Mouse (Mus musculus): ENCODE results near the gene Hmcn1.

The Hmcn1 gene

GRCm38 (mm10) chr1:150943601-150944000 lies 49.6 kb downstream of the Hmcn1 start:
- no peak for TF ChIP-seq GATA4 (IDR thresholded peaks at IDR 0.05; ENCODE audit: insufficient replicate concordance, low read length)

GRCm38 (mm10) chr1:150942143-150942542 lies 51.1 kb downstream of the Hmcn1 start:
- no peak for TF ChIP-seq GATA4 (IDR thresholded peaks at IDR 0.05; ENCODE audit: insufficient replicate concordance, low read length)

DNA sequence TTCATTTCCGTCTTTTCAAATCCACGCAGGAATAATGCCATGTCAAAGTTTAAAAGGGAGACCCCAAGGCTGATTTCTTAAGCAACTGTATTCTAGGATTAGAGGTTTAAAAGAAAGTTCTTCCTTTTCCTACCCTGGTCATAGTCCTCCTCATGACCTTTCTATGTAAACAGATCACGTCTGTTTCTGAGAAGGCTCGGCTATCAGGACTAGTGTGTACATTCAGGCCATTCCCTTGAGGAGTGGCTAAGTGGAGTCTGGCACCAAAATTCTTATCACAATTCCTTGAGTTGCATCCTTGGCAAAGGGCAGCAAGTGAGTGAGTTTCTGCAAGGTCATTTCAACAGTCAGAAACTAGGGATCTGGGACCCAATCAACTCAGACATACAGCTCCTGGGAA lies 56.4 kb downstream of the Hmcn1 start:
- TF ChIP-seq GATA4 (IDR thresholded peaks at IDR 0.05; ENCODE audit: insufficient replicate concordance, low read length), result no peak

- no peak for TF ChIP-seq GATA4 (IDR thresholded peaks at IDR 0.05; ENCODE audit: insufficient replicate concordance, low read length)
Observed at GRCm38 (mm10) chr1:150933616-150934015, 59.6 kb downstream of the Hmcn1 start.

DNA sequence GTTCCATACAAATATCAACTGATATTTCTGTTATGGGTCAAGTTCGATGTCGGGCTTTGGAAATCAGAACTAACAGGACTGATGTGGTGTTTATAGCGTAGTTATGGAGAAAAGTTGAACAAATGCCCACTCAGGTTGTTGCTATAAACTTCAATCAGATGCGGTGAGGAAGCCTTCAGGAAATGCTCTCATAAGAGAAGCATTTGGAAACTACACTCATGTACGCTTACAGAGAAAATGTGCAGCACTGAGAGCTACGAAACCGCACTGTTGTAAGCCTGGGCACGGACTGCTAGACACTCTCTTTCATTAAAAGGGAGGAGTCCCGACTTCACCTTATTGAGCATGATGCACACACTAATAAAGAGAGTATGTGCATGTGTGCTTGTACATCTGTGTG lies 72.4 kb downstream of the Hmcn1 start:
- TF ChIP-seq GATA4 (IDR thresholded peaks at IDR 0.05; ENCODE audit: insufficient replicate concordance, low read length), result no peak

GRCm38 (mm10) chr1:150920276-150920675 lies 73.0 kb downstream of the Hmcn1 start:
- no peak for TF ChIP-seq GATA4 (IDR thresholded peaks at IDR 0.05; ENCODE audit: insufficient replicate concordance, low read length)

GRCm38 (mm10) chr1:150914936-150915335 lies 78.3 kb downstream of the Hmcn1 start:
- no peak for TF ChIP-seq GATA4 (IDR thresholded peaks at IDR 0.05; ENCODE audit: insufficient replicate concordance, low read length)

GRCm38 (mm10) chr1:150913586-150914136 lies 79.6 kb downstream of the Hmcn1 start:
- TF ChIP-seq GATA4 (IDR thresholded peaks at IDR 0.05; ENCODE audit: insufficient replicate concordance, low read length), result no peak

- no peak for TF ChIP-seq GATA4 (IDR thresholded peaks at IDR 0.05; ENCODE audit: insufficient replicate concordance, low read length)
Observed at GRCm38 (mm10) chr1:150909642-150910041, 83.6 kb downstream of the Hmcn1 start.

- no peak for TF ChIP-seq GATA4 (IDR thresholded peaks at IDR 0.05; ENCODE audit: insufficient replicate concordance, low read length)
Observed at GRCm38 (mm10) chr1:150893677-150894188, 99.5 kb downstream of the Hmcn1 start.

GRCm38 (mm10) chr1:150890017-150890416 lies 103.2 kb downstream of the Hmcn1 start:
- TF ChIP-seq GATA4 (IDR thresholded peaks at IDR 0.05; ENCODE audit: insufficient replicate concordance, low read length), result no peak

GRCm38 (mm10) chr1:150886267-150886666 lies 107.0 kb downstream of the Hmcn1 start:
- TF ChIP-seq GATA4 (IDR thresholded peaks at IDR 0.05; ENCODE audit: insufficient replicate concordance, low read length), result no peak

DNA sequence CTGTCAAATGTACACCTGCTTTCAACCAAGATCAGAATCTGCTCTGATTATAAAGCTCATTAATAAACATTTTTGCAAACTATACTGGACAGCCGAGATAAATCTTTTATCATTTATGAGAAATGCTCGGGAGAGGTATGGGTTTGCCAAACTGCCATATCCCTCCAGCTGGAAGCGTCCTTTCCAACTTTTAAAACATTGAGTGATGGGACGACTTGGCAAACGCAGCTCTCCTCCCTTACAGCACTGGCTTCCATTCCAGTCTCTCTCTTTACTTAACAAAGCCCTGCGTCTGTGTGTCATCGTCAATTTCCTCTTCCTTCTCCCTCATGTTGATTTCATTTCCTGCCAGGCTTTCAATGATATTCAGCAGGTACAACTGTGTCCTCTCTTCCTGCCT lies 114.8 kb downstream of the Hmcn1 start:
- TF ChIP-seq GATA4 (IDR thresholded peaks at IDR 0.05; ENCODE audit: insufficient replicate concordance, low read length), result no peak

- no peak for TF ChIP-seq GATA4 (IDR thresholded peaks at IDR 0.05; ENCODE audit: insufficient replicate concordance, low read length)
Observed at GRCm38 (mm10) chr1:150877920-150878319, 115.3 kb downstream of the Hmcn1 start.

- TF ChIP-seq GATA4 (IDR thresholded peaks at IDR 0.05; ENCODE audit: insufficient replicate concordance, low read length), result no peak
Observed at GRCm38 (mm10) chr1:150874025-150874424, 119.2 kb downstream of the Hmcn1 start.

GRCm38 (mm10) chr1:150873231-150873630 lies 120.0 kb downstream of the Hmcn1 start:
- no peak; the same call in 1 of the 2 replicates for TF ChIP-seq GATA4 (IDR thresholded peaks at IDR 0.05; ENCODE audit: insufficient replicate concordance, low read length)

DNA sequence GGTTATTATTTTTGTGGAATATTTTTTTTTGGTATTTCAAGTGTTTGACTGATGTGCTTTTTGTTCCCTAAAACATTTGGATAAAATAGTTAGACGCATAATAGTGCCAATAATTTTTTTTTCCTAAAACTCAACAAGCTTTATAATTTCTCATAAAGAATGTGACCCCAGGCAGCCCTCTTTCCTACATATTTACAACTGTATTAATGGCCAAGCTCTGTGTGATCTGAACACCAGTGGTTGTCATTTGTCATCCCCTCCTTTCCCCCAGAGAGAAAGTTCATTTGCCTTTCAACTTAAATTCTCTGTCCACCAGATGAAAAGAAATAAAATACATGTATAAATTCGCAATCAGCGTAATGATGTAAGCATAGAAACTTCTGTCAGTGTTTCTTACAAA lies 121.1 kb downstream of the Hmcn1 start:
- TF ChIP-seq GATA4 (IDR thresholded peaks at IDR 0.05; ENCODE audit: insufficient replicate concordance, low read length), result no peak

All from liver, adult (tissue).